Mouse (Mus musculus) limb, embryonic 13.5 days (tissue): ENCODE data around the gene Prr23a1. TPM values are rescaled to one million over a fixed set of nuclear protein-coding genes. Genes with fewer than 3 reads are reported as not detected.

Experiments used
- ATAC-seq: fragments of 200-750 bp; cut with Nextera tagmentation; 2 replicates; pipeline ENCODE4 v1.8.0; 2017; ENCODE audit warnings: low read depth, moderate number of reproducible peaks, moderate TSS enrichment; ENCODE audit not compliant: low FRiP score
- H3K27ac ChIP-seq: fragments of 300-500 bp; sonication (generic); 2 replicates; pipeline ENCODE4 v1.5.1; 2015; ENCODE audit warnings: inconsistent platforms, mild to moderate bottlenecking, moderate library complexity
- H3K27me3 ChIP-seq: fragments of 300-500 bp; sonication (generic); 2 replicates; pipeline ENCODE4 v1.6.1; 2015; ENCODE audit warnings: mild to moderate bottlenecking, inconsistent platforms
- H3K36me3 ChIP-seq: fragments of 300-500 bp; sonication (generic); 2 replicates; pipeline ENCODE4 v1.6.1; 2015; ENCODE audit warnings: inconsistent platforms, mild to moderate bottlenecking, moderate library complexity
- H3K4me1 ChIP-seq: fragments of 300-500 bp; sonication (generic); 2 replicates; pipeline ENCODE4 v1.6.1; 2015; ENCODE audit warnings: inconsistent platforms
- H3K4me2 ChIP-seq: fragments of 300-500 bp; sonication (generic); replicated peaks from 2 replicates; pipeline ENCODE4 v1.6.1; 2015; ENCODE audit warnings: inconsistent platforms, mild to moderate bottlenecking, moderate library complexity
- H3K4me3 ChIP-seq: fragments of 300-500 bp; sonication (generic); 2 replicates; pipeline ENCODE4 v1.5.1; 2015; ENCODE audit warnings: moderate library complexity, mild to moderate bottlenecking, inconsistent platforms
- H3K9ac ChIP-seq: fragments of 300-500 bp; sonication (generic); 2 replicates; pipeline ENCODE4 v1.6.1; 2015; ENCODE audit warnings: mild to moderate bottlenecking, inconsistent platforms
- H3K9me3 ChIP-seq: fragments of 300-500 bp; sonication (generic); 2 replicates; pipeline ENCODE4 v1.6.1; 2016; ENCODE audit warnings: inconsistent platforms
- WGBS: fragments of 180-500 bp; shearing (Covaris S2); methylation state at CpG from one replicate; pipeline ENCODE4 v1.1.7; 2015; 5-methylcytosine and 5-hydroxymethylcytosine counted together
- polyA plus RNA-seq: library from polyadenylated mRNA; unstranded; fragments of >200 nt; fragmentation: Nextera tagmentation; extraction: Ambion mirVana; gene quantifications from 2 replicates; pipeline ENCODE4 v1.2.1, GENCODE M21; 2015

Gene Prr23a1
- polyA plus RNA-seq, 1 experiment from 2014 or later: not detected

- H3K27me3 ChIP-seq: no peaks in the 10 kb centered on the region
- H3K9ac ChIP-seq: no peak overlapping the region
- peaks cover 6% of the 10 kb centered on the region; the same call in 1 of the 2 replicates for H3K9me3 ChIP-seq
- H3K4me3 ChIP-seq: no peak overlapping the region
- H3K36me3 ChIP-seq: no peaks in the 10 kb centered on the region
- H3K27ac ChIP-seq: no peak overlapping the region
- no peak for ATAC-seq
- no peak overlapping the region for H3K4me2 ChIP-seq
- no peaks in the 10 kb centered on the region for H3K4me1 ChIP-seq
- WGBS: 89% methylated on average over 7 of the region's 7 CpGs
Measured at GRCm38 (mm10) chr9:98823805-98824204, 18.5 kb upstream of the Prr23a1 start.

DNA sequence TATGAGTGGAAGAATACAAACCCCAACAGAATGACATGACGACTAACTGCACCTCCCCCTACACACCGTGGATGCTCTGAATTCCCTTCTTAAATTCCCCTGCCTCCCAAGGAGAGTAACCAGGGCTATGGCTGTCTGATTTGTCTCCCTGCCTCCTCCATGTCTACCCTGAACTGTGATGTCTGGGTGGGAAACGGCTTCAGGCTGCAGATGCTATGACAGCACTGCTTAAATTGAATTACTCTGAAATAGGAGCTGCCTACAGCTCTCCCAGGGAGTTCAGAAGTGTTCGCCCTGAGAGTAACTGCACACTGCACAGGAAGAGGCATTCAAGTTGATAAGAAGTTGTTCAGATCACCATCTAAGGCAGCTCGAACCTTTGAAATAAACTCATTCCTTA, 12.8 kb upstream of the Prr23a1 start:
- Histone ChIP-seq H3K4me2 (no peak overlapping the region), H3K4me3 (no peak overlapping the region), H3K27ac (no peak overlapping the region), H3K9me3 (no peaks in the 10 kb centered on the region), H3K4me1 (peaks cover 5% of the 10 kb centered on the region; the same call in 1 of the 2 replicates), H3K9ac (no peak overlapping the region), H3K27me3 (no peaks in the 10 kb centered on the region), H3K36me3 (no peaks in the 10 kb centered on the region)
- WGBS: 36% methylated on average over 5 of the region's 5 CpGs
- ATAC-seq: no peak

DNA sequence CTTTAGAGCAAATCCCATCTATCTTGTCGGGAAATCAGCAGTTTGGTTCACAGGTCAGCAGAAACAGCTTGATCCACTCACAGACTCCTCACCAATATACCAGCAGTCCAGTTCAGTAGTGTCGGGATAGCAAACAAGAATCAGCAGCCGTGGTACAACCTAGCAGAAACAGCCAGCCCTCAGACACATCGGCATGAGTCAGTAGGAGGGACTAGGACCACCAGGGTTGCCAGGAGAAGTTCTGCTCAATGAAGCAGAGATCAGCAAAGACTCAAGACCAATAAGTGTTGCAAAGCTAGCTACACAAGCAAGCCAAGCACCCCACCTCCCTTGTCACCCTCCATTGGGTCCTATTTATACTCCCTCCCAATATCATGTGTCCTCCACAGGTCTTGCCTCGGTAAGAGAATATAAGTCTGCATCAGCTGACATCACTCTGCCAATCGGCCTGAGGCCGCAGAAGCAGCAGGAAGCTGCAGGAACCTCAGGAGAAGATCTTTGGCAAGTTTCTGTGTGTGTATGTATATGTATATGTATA, 4.7 kb upstream of the Prr23a1 start:
- Histone ChIP-seq H3K9me3 (no peaks in the 10 kb centered on the region), H3K36me3 (no peaks in the 10 kb centered on the region), H3K4me2 (no peak overlapping the region), H3K27me3 (peaks cover 8% of the 10 kb centered on the region), H3K4me1 (no peaks in the 10 kb centered on the region), H3K27ac (no peak overlapping the region), H3K9ac (no peak overlapping the region), H3K4me3 (no peak overlapping the region)
- no peak for ATAC-seq
- 81% methylated on average over 7 of the region's 7 CpGs for WGBS

- H3K9me3 ChIP-seq: peaks cover 3% of the 10 kb centered on the region; the same call in 1 of the 2 replicates
- no peak within 1 kb of the TSS for H3K9ac ChIP-seq
- no peaks in the 10 kb centered on the region for H3K36me3 ChIP-seq
- WGBS: 75% methylated on average over 18 of the region's 18 CpGs
- no peak within 1 kb of the TSS for H3K4me2 ChIP-seq
- H3K27ac ChIP-seq: no peak within 1 kb of the TSS
- no peak within 1 kb of the TSS for H3K4me3 ChIP-seq
- H3K27me3 ChIP-seq: no peaks in the 10 kb centered on the region
- ATAC-seq: no peak
- no peaks in the 10 kb centered on the region for H3K4me1 ChIP-seq
Measured at GRCm38 (mm10) chr9:98856210-98856609, 13.9 kb downstream of the Prr23a1 start, which contains the start of gene Prr23a2. Gene Prr23a2 (plus strand): TSS chr9:98856494.

DNA sequence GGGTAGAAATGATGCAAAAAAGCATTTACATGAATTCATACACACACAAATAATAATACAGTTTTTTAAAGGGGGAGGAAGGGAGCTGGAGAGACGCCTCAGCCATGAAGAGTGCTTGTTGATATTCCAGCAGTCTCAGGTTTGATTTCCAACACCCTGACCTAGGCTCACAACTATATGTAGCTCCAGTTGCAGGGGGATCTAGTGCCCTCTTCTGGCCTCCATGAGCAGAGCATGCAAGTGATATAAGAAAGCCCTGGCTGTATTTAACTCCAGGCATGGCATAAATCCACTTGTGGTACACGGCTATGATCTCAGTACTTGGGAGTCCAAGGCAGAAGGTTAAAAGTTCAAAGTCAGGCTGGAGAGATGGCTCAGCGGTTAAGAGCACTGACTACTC, 21.2 kb downstream of the Prr23a1 start:
- no peak overlapping the region for H3K9ac ChIP-seq
- 0 out of 2 replicates have a peak, but pooled peaks cover 4% of the 10 kb centered on the region for H3K9me3 ChIP-seq
- H3K36me3 ChIP-seq: no peaks in the 10 kb centered on the region
- no peak overlapping the region for H3K4me2 ChIP-seq
- WGBS: 68% methylated on average over 3 of the region's 3 CpGs
- ATAC-seq: no peak
- H3K27me3 ChIP-seq: peaks cover 18% of the 10 kb centered on the region
- no peaks in the 10 kb centered on the region for H3K4me1 ChIP-seq
- no peak overlapping the region for H3K27ac ChIP-seq
- H3K4me3 ChIP-seq: no peak overlapping the region

DNA sequence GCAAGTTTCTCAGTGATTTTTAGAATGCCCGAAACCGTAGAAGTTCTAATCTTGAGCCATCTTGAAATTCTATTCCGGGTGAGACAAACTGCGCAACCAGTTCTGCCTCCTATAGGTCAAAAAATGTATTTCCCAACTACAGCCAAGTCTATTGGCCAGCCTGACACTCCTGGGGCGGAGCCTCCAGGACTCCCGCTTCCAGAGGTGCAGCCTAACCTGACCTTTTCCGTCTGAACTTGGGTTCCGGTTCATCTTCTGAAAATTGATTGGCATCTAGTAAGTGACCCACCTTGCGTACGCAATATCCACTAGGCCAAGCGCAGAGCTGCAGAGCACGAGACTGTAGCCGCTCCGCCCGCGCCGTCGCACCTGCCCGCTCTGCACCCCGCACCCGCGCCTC, 22.3 kb downstream of the Prr23a1 start, which contains the start of gene Prr23a3:
Gene Prr23a3 (plus strand): TSS at position 197 of the 400 bp plus-strand sequence.
- ATAC-seq: no peak
- Histone ChIP-seq H3K27me3 (peaks cover 18% of the 10 kb centered on the region), H3K36me3 (no peaks in the 10 kb centered on the region), H3K27ac (no peak within 1 kb of the TSS), H3K9me3 (0 out of 2 replicates have a peak, but pooled peaks cover 4% of the 10 kb centered on the region), H3K4me1 (no peaks in the 10 kb centered on the region), H3K4me3 (peak within 1 kb of the TSS; percentile 7; the same call in 1 of the 2 replicates), H3K4me2 (peak within 1 kb of the TSS; percentile 31; the same call in 1 of the 2 replicates), H3K9ac (no peak within 1 kb of the TSS)
- 48% methylated on average over 22 of the region's 22 CpGs for WGBS

Other genes with a start within 250 kb of the Prr23a1 start
- gene Mrps22, start 240.8 kb upstream of the Prr23a1 start, polyA plus RNA-seq: 60.7 and 62.6 TPM in 2 replicates
- not detected in 2 replicates for gene Prr23a2, start 14.0 kb downstream of the Prr23a1 start, polyA plus RNA-seq
- 0.08 TPM in 1 of 2 replicates, not detected in the other for gene Prr23a3, start 22.3 kb downstream of the Prr23a1 start, polyA plus RNA-seq
- gene 7420426K07Rik, start 60.6 kb downstream of the Prr23a1 start, polyA plus RNA-seq: not detected in 2 replicates
- gene Foxl2, start 112.8 kb downstream of the Prr23a1 start, polyA plus RNA-seq: not detected in 2 replicates
- 44.2 and 44.4 TPM in 2 replicates for gene Faim, start 143.9 kb downstream of the Prr23a1 start, polyA plus RNA-seq
- 0.11 TPM in 1 of 2 replicates, not detected in the other for gene Gm1123, start 193.2 kb downstream of the Prr23a1 start, polyA plus RNA-seq